Mouse (Mus musculus) ES-E14 (cell line): ENCODE results near the gene Asic3.

Experiments
- CHD2 ChIP-seq: IDR thresholded peaks from 2 replicates; pipeline ENCODE4 v1.6.1; 2014; ENCODE audit warnings: mild to moderate bottlenecking, low read depth, low read length, inconsistent platforms
- HCFC1 ChIP-seq: IDR thresholded peaks from 2 replicates; pipeline ENCODE4 v1.6.1; 2012; ENCODE audit warnings: low read length, inconsistent platforms, borderline replicate concordance; ENCODE audit not compliant: insufficient read depth
- MAFK ChIP-seq: IDR thresholded peaks from 2 replicates; pipeline ENCODE4 v1.6.1; 2014; ENCODE audit warnings: mild to moderate bottlenecking, low read depth, low read length, inconsistent platforms; ENCODE audit not compliant: insufficient read depth
- ZC3H11A ChIP-seq: IDR thresholded peaks from 2 replicates; pipeline ENCODE4 v1.6.1; 2012; ENCODE audit warnings: low read depth, mild to moderate bottlenecking, inconsistent platforms, low read length, borderline replicate concordance
- ZNF384 ChIP-seq: IDR thresholded peaks from 2 replicates; pipeline ENCODE4 v1.6.1; 2012; ENCODE audit warnings: low read depth, low read length, inconsistent platforms

- TF ChIP-seq ZNF384 (no peak), HCFC1 (no peak), ZC3H11A (no peak), MAFK (no peak), CHD2 (peak; percentile 80)
Observed at GRCm38 (mm10) chr5:24393392-24393997, 19.7 kb upstream of the Asic3 start, which contains the start of gene Abcb8.
